Mouse (Mus musculus) embryonic facial prominence, embryonic 14.5 days (tissue): ENCODE data around the gene Elovl1. TPM values are rescaled to one million over a fixed set of nuclear protein-coding genes. Genes with fewer than 3 reads are reported as not detected.

ENCODE experiments used
- ATAC-seq: fragments of 200-750 bp; cut with Nextera tagmentation; 2 replicates; pipeline ENCODE4 v1.8.0; 2017; ENCODE audit warnings: low read depth, moderate number of reproducible peaks, moderate TSS enrichment
- DNase-seq: peaks from one replicate; pipeline ENCODE4 v3.0.0-alpha.2; 2015; ENCODE audit warnings: low spot score
- H3K27ac ChIP-seq: fragments of 300-500 bp; sonication (generic); replicated peaks from 2 replicates; pipeline ENCODE4 v1.5.1; 2014; ENCODE audit warnings: low read depth, mild to moderate bottlenecking, low read length, moderate library complexity
- H3K27me3 ChIP-seq: fragments of 300-500 bp; sonication (generic); replicated peaks from 2 replicates; pipeline ENCODE4 v1.6.1; 2014; ENCODE audit warnings: low read length; ENCODE audit not compliant: control insufficient read depth, insufficient read depth
- H3K36me3 ChIP-seq: fragments of 300-500 bp; sonication (generic); 2 replicates; pipeline ENCODE4 v1.6.1; 2014; ENCODE audit warnings: low read length, mixed read lengths; ENCODE audit not compliant: control insufficient read depth, insufficient read depth
- H3K4me1 ChIP-seq: fragments of 300-500 bp; sonication (generic); 2 replicates; pipeline ENCODE4 v1.6.1; 2014; ENCODE audit warnings: antibody characterized with exemption, low read length; ENCODE audit not compliant: control insufficient read depth, insufficient read depth
- H3K4me2 ChIP-seq: fragments of 300-500 bp; sonication (generic); 2 replicates; pipeline ENCODE4 v1.6.1; 2014; ENCODE audit warnings: low read depth, mild to moderate bottlenecking, low read length, moderate library complexity, mixed read lengths
- H3K4me3 ChIP-seq: fragments of 300-500 bp; sonication (generic); 2 replicates; pipeline ENCODE4 v1.5.1; 2014; ENCODE audit warnings: low read depth, mild to moderate bottlenecking, low read length
- H3K9ac ChIP-seq: fragments of 300-500 bp; sonication (generic); 2 replicates; pipeline ENCODE4 v1.6.1; 2014; ENCODE audit warnings: low read depth, mild to moderate bottlenecking, low read length, moderate library complexity, mixed read lengths
- H3K9me3 ChIP-seq: fragments of 300-500 bp; sonication (generic); 2 replicates; pipeline ENCODE4 v1.6.1; 2016; ENCODE audit warnings: low read length; ENCODE audit not compliant: control insufficient read depth
- WGBS: fragments of 180-500 bp; shearing (Covaris S2); extraction: QIAGEN DNeasy Blood & Tissue Kit; methylation state at CpG from one replicate; pipeline ENCODE4 v1.1.7; 2014; 5-methylcytosine and 5-hydroxymethylcytosine counted together
- polyA plus RNA-seq: library from polyadenylated mRNA; unstranded; fragments of >200 nt; fragmentation: Nextera tagmentation; extraction: Ambion mirVana; gene quantifications from 2 replicates; pipeline ENCODE4 v1.2.1, GENCODE M21; 2014

The Elovl1 gene
- polyA plus RNA-seq, 1 experiment from 2014 or later: 118 TPM

GRCm38 (mm10) chr4:118401918-118402317 lies 26.0 kb upstream of the Elovl1 start:
- Histone ChIP-seq H3K9ac (no peak overlapping the region), H3K4me1 (no peaks in the 10 kb centered on the region), H3K4me2 (no peak overlapping the region), H3K9me3 (no peaks in the 10 kb centered on the region), H3K27me3 (no peaks in the 10 kb centered on the region), H3K27ac (no peak overlapping the region), H3K4me3 (no peak overlapping the region), H3K36me3 (peaks cover 69% of the 10 kb centered on the region)
- ATAC-seq (no peak), DNase-seq (no peak)
- WGBS: 95% methylated on average over 5 of the region's 5 CpGs

GRCm38 (mm10) chr4:118402701-118403100 lies 25.2 kb upstream of the Elovl1 start:
- Histone ChIP-seq H3K4me1 (no peaks in the 10 kb centered on the region), H3K9ac (no peak overlapping the region), H3K27ac (no peak overlapping the region), H3K4me3 (no peak overlapping the region), H3K36me3 (peaks cover 61% of the 10 kb centered on the region), H3K9me3 (no peaks in the 10 kb centered on the region), H3K4me2 (no peak overlapping the region), H3K27me3 (no peaks in the 10 kb centered on the region)
- DNase-seq (no peak), ATAC-seq (no peak)
- WGBS: 88% methylated on average over 12 of the region's 12 CpGs

GRCm38 (mm10) chr4:118409142-118409900 lies 18.6 kb upstream of the Elovl1 start, which contains the start of the genes Szt2 and Med8:
Gene Szt2, minus strand, starts transcription at chr4:118409273.
Gene Med8, plus strand, starts transcription at chr4:118409337.
- H3K36me3 ChIP-seq: peaks cover 43% of the 10 kb centered on the region

GRCm38 (mm10) chr4:118410871-118411270 lies 17.0 kb upstream of the Elovl1 start:
- H3K9ac ChIP-seq: no peak overlapping the region
- ATAC-seq (no peak), DNase-seq (no peak)
- H3K36me3 ChIP-seq: peaks cover 50% of the 10 kb centered on the region
- H3K9me3 ChIP-seq: no peaks in the 10 kb centered on the region
- no peaks in the 10 kb centered on the region for H3K27me3 ChIP-seq
- no peak overlapping the region for H3K4me2 ChIP-seq
- 83% methylated on average over 5 of the region's 5 CpGs for WGBS
- no peak overlapping the region for H3K27ac ChIP-seq
- H3K4me3 ChIP-seq: no peak overlapping the region
- peaks cover 10% of the 10 kb centered on the region for H3K4me1 ChIP-seq

More at GRCm38 (mm10) chr4:118409142-118409900, 18.6 kb upstream of the Elovl1 start, which contains the start of the genes Szt2 and Med8:
- H3K9me3 ChIP-seq: no peaks in the 10 kb centered on the region
- H3K27me3 ChIP-seq: no peaks in the 10 kb centered on the region
- peak within 1 kb of the TSS; percentile 83 for H3K4me3 ChIP-seq
- DNase-seq: peak; percentile 96
- peaks cover 10% of the 10 kb centered on the region for H3K4me1 ChIP-seq
- H3K27ac ChIP-seq: peak within 1 kb of the TSS; percentile 76
- H3K4me2 ChIP-seq: peak within 1 kb of the TSS; percentile 85
- ATAC-seq: peak; percentile 94
- WGBS: under 1% methylated on average over 46 of the region's 53 CpGs
- H3K9ac ChIP-seq: peak within 1 kb of the TSS; percentile 90

GRCm38 (mm10) chr4:118413553-118413952 lies 14.3 kb upstream of the Elovl1 start:
- ATAC-seq (no peak), DNase-seq (no peak)
- Histone ChIP-seq H3K4me1 (peaks cover 6% of the 10 kb centered on the region), H3K4me3 (no peak overlapping the region), H3K9me3 (no peaks in the 10 kb centered on the region), H3K36me3 (peaks cover 75% of the 10 kb centered on the region), H3K27ac (no peak overlapping the region), H3K9ac (no peak overlapping the region), H3K27me3 (no peaks in the 10 kb centered on the region), H3K4me2 (no peak overlapping the region)
- WGBS: 94% methylated on average over 5 of the region's 5 CpGs

- H3K9me3 ChIP-seq: no peaks in the 10 kb centered on the region
- H3K36me3 ChIP-seq: peaks cover 86% of the 10 kb centered on the region
- DNase-seq (no peak), ATAC-seq (no peak)
- H3K27ac ChIP-seq: no peak overlapping the region
- no peak overlapping the region for H3K4me2 ChIP-seq
- no peak overlapping the region for H3K9ac ChIP-seq
- no peak overlapping the region for H3K4me3 ChIP-seq
- H3K4me1 ChIP-seq: no peaks in the 10 kb centered on the region
- WGBS: 81% methylated on average over 2 of the region's 2 CpGs
- H3K27me3 ChIP-seq: no peaks in the 10 kb centered on the region
These were observed 12.1 kb upstream of the Elovl1 start for GRCm38 (mm10) chr4:118415779-118416178.

GRCm38 (mm10) chr4:118416329-118416728 lies 11.6 kb upstream of the Elovl1 start:
- no peaks in the 10 kb centered on the region for H3K4me1 ChIP-seq
- H3K4me2 ChIP-seq: no peak overlapping the region
- H3K9me3 ChIP-seq: no peaks in the 10 kb centered on the region
- no peak overlapping the region for H3K9ac ChIP-seq
- H3K36me3 ChIP-seq: peaks cover 85% of the 10 kb centered on the region
- no peak overlapping the region for H3K4me3 ChIP-seq
- DNase-seq (no peak), ATAC-seq (no peak)
- no peak overlapping the region for H3K27ac ChIP-seq
- WGBS: 91% methylated on average over 5 of the region's 5 CpGs
- no peaks in the 10 kb centered on the region for H3K27me3 ChIP-seq

GRCm38 (mm10) chr4:118417112-118417797 lies 10.6 kb upstream of the Elovl1 start:
- ATAC-seq (peak; percentile 50; the same call in 1 of the 2 replicates), DNase-seq (no peak)
- H3K9me3 ChIP-seq: no peaks in the 10 kb centered on the region
- peaks cover 76% of the 10 kb centered on the region for H3K36me3 ChIP-seq
- no peak overlapping the region for H3K9ac ChIP-seq
- H3K27ac ChIP-seq: no peak overlapping the region
- no peak overlapping the region for H3K4me3 ChIP-seq
- no peaks in the 10 kb centered on the region for H3K27me3 ChIP-seq
- H3K4me2 ChIP-seq: no peak overlapping the region
- no peaks in the 10 kb centered on the region for H3K4me1 ChIP-seq
- WGBS: 78% methylated on average over 13 of the region's 13 CpGs
